Mouse (Mus musculus): ENCODE results near the gene Thbs4.

The Thbs4 gene

GRCm38 (mm10) chr13:92774887-92775286, 19.7 kb downstream of the Thbs4 start:
- H3K36me3 ChIP-seq (ENCODE audit: insufficient read depth, low read length) = no peaks in the 10 kb centered on the region
- no peaks in the 10 kb centered on the region for H3K9me3 ChIP-seq (ENCODE audit: low read length)
- H3K4me1 ChIP-seq (replicated peaks; ENCODE audit: low read depth, low read length) = no peaks in the 10 kb centered on the region
- TF ChIP-seq CTCF (conservative IDR thresholded peaks at IDR 0.05; ENCODE audit: low read length) = no peak
- no peak for TF ChIP-seq NANOG (IDR thresholded peaks at IDR 0.05; ENCODE audit: borderline replicate concordance, low read length)
- no peak for TF ChIP-seq POU5F1 (IDR thresholded peaks at IDR 0.05; ENCODE audit: borderline replicate concordance, low read length)
- H3K27me3 ChIP-seq (ENCODE audit: insufficient read depth, low read length) = no peaks in the 10 kb centered on the region
- no peak overlapping the region for H3K4me3 ChIP-seq (replicated peaks; ENCODE audit: low read length)

GRCm38 (mm10) chr13:92772500-92772899, 22.1 kb downstream of the Thbs4 start:
- Histone ChIP-seq H3K4me1 (replicated peaks; ENCODE audit: low read depth, low read length) (no peaks in the 10 kb centered on the region), H3K27me3 (ENCODE audit: insufficient read depth, low read length) (no peaks in the 10 kb centered on the region), H3K4me3 (replicated peaks; ENCODE audit: low read length) (no peak overlapping the region), H3K36me3 (ENCODE audit: insufficient read depth, low read length) (no peaks in the 10 kb centered on the region), H3K9me3 (ENCODE audit: low read length) (no peaks in the 10 kb centered on the region)
- no peak for TF ChIP-seq CTCF (conservative IDR thresholded peaks at IDR 0.05; ENCODE audit: low read length)
- no peak for TF ChIP-seq POU5F1 (IDR thresholded peaks at IDR 0.05; ENCODE audit: borderline replicate concordance, low read length)
- no peak for TF ChIP-seq NANOG (IDR thresholded peaks at IDR 0.05; ENCODE audit: borderline replicate concordance, low read length)

GRCm38 (mm10) chr13:92771566-92771965, 23.1 kb downstream of the Thbs4 start:
- no peaks in the 10 kb centered on the region for H3K4me1 ChIP-seq (replicated peaks; ENCODE audit: low read depth, low read length)
- no peak overlapping the region for H3K4me3 ChIP-seq (replicated peaks; ENCODE audit: low read length)
- H3K27me3 ChIP-seq (ENCODE audit: insufficient read depth, low read length) = peaks cover under 1% of the 10 kb centered on the region; the same call in 1 of the 2 replicates
- H3K36me3 ChIP-seq (ENCODE audit: insufficient read depth, low read length) = no peaks in the 10 kb centered on the region
- peaks cover 9% of the 10 kb centered on the region; the same call in 1 of the 2 replicates for H3K9me3 ChIP-seq (ENCODE audit: low read length)
- TF ChIP-seq CTCF (conservative IDR thresholded peaks at IDR 0.05; ENCODE audit: low read length) (no peak), NANOG (IDR thresholded peaks at IDR 0.05; ENCODE audit: borderline replicate concordance, low read length) (no peak), POU5F1 (IDR thresholded peaks at IDR 0.05; ENCODE audit: borderline replicate concordance, low read length) (no peak)

GRCm38 (mm10) chr13:92765454-92766242, 29.0 kb downstream of the Thbs4 start:
- Histone ChIP-seq H3K36me3 (ENCODE audit: insufficient read depth, low read length) (no peaks in the 10 kb centered on the region), H3K4me1 (replicated peaks; ENCODE audit: low read depth, low read length) (no peaks in the 10 kb centered on the region), H3K27me3 (ENCODE audit: insufficient read depth, low read length) (peaks cover 3% of the 10 kb centered on the region; the same call in 1 of the 2 replicates), H3K4me3 (replicated peaks; ENCODE audit: low read length) (no peak overlapping the region), H3K9me3 (ENCODE audit: low read length) (peaks cover 9% of the 10 kb centered on the region; the same call in 1 of the 2 replicates)
- TF ChIP-seq POU5F1 (IDR thresholded peaks at IDR 0.05; ENCODE audit: borderline replicate concordance, low read length) (no peak), CTCF (conservative IDR thresholded peaks at IDR 0.05; ENCODE audit: low read length) (no peak), NANOG (IDR thresholded peaks at IDR 0.05; ENCODE audit: borderline replicate concordance, low read length) (no peak)

GRCm38 (mm10) chr13:92762322-92762721, 32.3 kb downstream of the Thbs4 start:
- H3K4me1 ChIP-seq (replicated peaks; ENCODE audit: low read depth, low read length) = no peaks in the 10 kb centered on the region
- H3K9me3 ChIP-seq (ENCODE audit: low read length) = peaks cover 7% of the 10 kb centered on the region; the same call in 1 of the 2 replicates
- TF ChIP-seq POU5F1 (IDR thresholded peaks at IDR 0.05; ENCODE audit: borderline replicate concordance, low read length) = no peak
- TF ChIP-seq CTCF (conservative IDR thresholded peaks at IDR 0.05; ENCODE audit: low read length) = no peak
- no peak for TF ChIP-seq NANOG (IDR thresholded peaks at IDR 0.05; ENCODE audit: borderline replicate concordance, low read length)
- peaks cover 8% of the 10 kb centered on the region; the same call in 1 of the 2 replicates for H3K27me3 ChIP-seq (ENCODE audit: insufficient read depth, low read length)
- H3K36me3 ChIP-seq (ENCODE audit: insufficient read depth, low read length) = no peaks in the 10 kb centered on the region
- H3K4me3 ChIP-seq (replicated peaks; ENCODE audit: low read length) = no peak overlapping the region

GRCm38 (mm10) chr13:92760519-92760918, 34.1 kb downstream of the Thbs4 start:
- Histone ChIP-seq H3K9me3 (ENCODE audit: low read length) (no peaks in the 10 kb centered on the region), H3K27me3 (ENCODE audit: insufficient read depth, low read length) (0 out of 2 replicates have a peak, but pooled peaks cover 5% of the 10 kb centered on the region), H3K4me1 (replicated peaks; ENCODE audit: low read depth, low read length) (no peaks in the 10 kb centered on the region), H3K4me3 (replicated peaks; ENCODE audit: low read length) (no peak overlapping the region), H3K36me3 (ENCODE audit: insufficient read depth, low read length) (no peaks in the 10 kb centered on the region)
- TF ChIP-seq POU5F1 (IDR thresholded peaks at IDR 0.05; ENCODE audit: borderline replicate concordance, low read length) (no peak), CTCF (conservative IDR thresholded peaks at IDR 0.05; ENCODE audit: low read length) (no peak), NANOG (IDR thresholded peaks at IDR 0.05; ENCODE audit: borderline replicate concordance, low read length) (no peak)

- Histone ChIP-seq H3K27me3 (ENCODE audit: insufficient read depth, low read length) (0 out of 2 replicates have a peak, but pooled peaks cover 5% of the 10 kb centered on the region), H3K4me3 (replicated peaks; ENCODE audit: low read length) (no peak overlapping the region), H3K9me3 (ENCODE audit: low read length) (no peaks in the 10 kb centered on the region), H3K4me1 (replicated peaks; ENCODE audit: low read depth, low read length) (no peaks in the 10 kb centered on the region), H3K36me3 (ENCODE audit: insufficient read depth, low read length) (no peaks in the 10 kb centered on the region)
- TF ChIP-seq NANOG (IDR thresholded peaks at IDR 0.05; ENCODE audit: borderline replicate concordance, low read length) (no peak), CTCF (conservative IDR thresholded peaks at IDR 0.05; ENCODE audit: low read length) (no peak), POU5F1 (IDR thresholded peaks at IDR 0.05; ENCODE audit: borderline replicate concordance, low read length) (no peak)
These were observed 35.5 kb downstream of the Thbs4 start for GRCm38 (mm10) chr13:92759096-92759495.

- H3K4me1 ChIP-seq (replicated peaks; ENCODE audit: low read depth, low read length) = no peaks in the 10 kb centered on the region
- no peak overlapping the region for H3K4me3 ChIP-seq (replicated peaks; ENCODE audit: low read length)
- no peak for TF ChIP-seq CTCF (conservative IDR thresholded peaks at IDR 0.05; ENCODE audit: low read length)
- TF ChIP-seq POU5F1 (IDR thresholded peaks at IDR 0.05; ENCODE audit: borderline replicate concordance, low read length) = no peak
- TF ChIP-seq NANOG (IDR thresholded peaks at IDR 0.05; ENCODE audit: borderline replicate concordance, low read length) = no peak
- H3K27me3 ChIP-seq (ENCODE audit: insufficient read depth, low read length) = 0 out of 2 replicates have a peak, but pooled peaks cover 5% of the 10 kb centered on the region
- H3K36me3 ChIP-seq (ENCODE audit: insufficient read depth, low read length) = no peaks in the 10 kb centered on the region
- H3K9me3 ChIP-seq (ENCODE audit: low read length) = no peaks in the 10 kb centered on the region
These were observed 36.5 kb downstream of the Thbs4 start for GRCm38 (mm10) chr13:92757972-92758585.

Data from E14TG2a.4 (cell line).